Mouse (Mus musculus): Measurements from ENCODE around the gene Frmd4a.
A peak's percentile ranks its signal among the peaks of the same experiment; 100 is the strongest.

The Frmd4a gene

GRCm38 (mm10) chr2:4401597-4402581, 384.4 kb downstream of the Frmd4a start:
- no peak for TF ChIP-seq NANOG (IDR thresholded peaks at IDR 0.05; ENCODE audit: borderline replicate concordance, low read length)
- no peak for TF ChIP-seq POU5F1 (IDR thresholded peaks at IDR 0.05; ENCODE audit: borderline replicate concordance, low read length)
- TF ChIP-seq CTCF (conservative IDR thresholded peaks at IDR 0.05; ENCODE audit: low read length): no peak

GRCm38 (mm10) chr2:4406977-4407376, 389.5 kb downstream of the Frmd4a start:
- Histone ChIP-seq H3K9me3 (ENCODE audit: low read length) (no peaks in the 10 kb centered on the region), H3K4me3 (replicated peaks; ENCODE audit: low read length) (no peak overlapping the region), H3K36me3 (ENCODE audit: insufficient read depth, low read length) (no peaks in the 10 kb centered on the region), H3K4me1 (replicated peaks; ENCODE audit: low read depth, low read length) (peaks cover 22% of the 10 kb centered on the region), H3K27me3 (ENCODE audit: insufficient read depth, low read length) (peaks cover 69% of the 10 kb centered on the region)
- TF ChIP-seq NANOG (IDR thresholded peaks at IDR 0.05; ENCODE audit: borderline replicate concordance, low read length) (no peak), POU5F1 (IDR thresholded peaks at IDR 0.05; ENCODE audit: borderline replicate concordance, low read length) (no peak), CTCF (conservative IDR thresholded peaks at IDR 0.05; ENCODE audit: low read length) (no peak)

More at GRCm38 (mm10) chr2:4401597-4402581, 384.4 kb downstream of the Frmd4a start:
- H3K9me3 ChIP-seq (ENCODE audit: low read length): peaks cover 2% of the 10 kb centered on the region; the same call in 1 of the 2 replicates
- peaks cover 23% of the 10 kb centered on the region for H3K4me1 ChIP-seq (replicated peaks; ENCODE audit: low read depth, low read length)
- H3K27me3 ChIP-seq (ENCODE audit: insufficient read depth, low read length): peaks cover 88% of the 10 kb centered on the region
- no peaks in the 10 kb centered on the region for H3K36me3 ChIP-seq (ENCODE audit: insufficient read depth, low read length)
- peak overlapping the region; percentile 81 for H3K4me3 ChIP-seq (replicated peaks; ENCODE audit: low read length)

- Histone ChIP-seq H3K27me3 (ENCODE audit: insufficient read depth, low read length) (peaks cover 49% of the 10 kb centered on the region), H3K36me3 (ENCODE audit: insufficient read depth, low read length) (no peaks in the 10 kb centered on the region), H3K9me3 (ENCODE audit: low read length) (no peaks in the 10 kb centered on the region), H3K4me3 (replicated peaks; ENCODE audit: low read length) (no peak overlapping the region), H3K4me1 (replicated peaks; ENCODE audit: low read depth, low read length) (peaks cover 31% of the 10 kb centered on the region)
- no peak for TF ChIP-seq CTCF (conservative IDR thresholded peaks at IDR 0.05; ENCODE audit: low read length)
- TF ChIP-seq POU5F1 (IDR thresholded peaks at IDR 0.05; ENCODE audit: borderline replicate concordance, low read length): no peak
- no peak for TF ChIP-seq NANOG (IDR thresholded peaks at IDR 0.05; ENCODE audit: borderline replicate concordance, low read length)
Measured at GRCm38 (mm10) chr2:4409810-4410433, 392.4 kb downstream of the Frmd4a start.

GRCm38 (mm10) chr2:4412870-4413595, 395.5 kb downstream of the Frmd4a start:
- Histone ChIP-seq H3K9me3 (ENCODE audit: low read length) (no peaks in the 10 kb centered on the region), H3K4me1 (replicated peaks; ENCODE audit: low read depth, low read length) (peaks cover 31% of the 10 kb centered on the region), H3K4me3 (replicated peaks; ENCODE audit: low read length) (no peak overlapping the region), H3K27me3 (ENCODE audit: insufficient read depth, low read length) (peaks cover 39% of the 10 kb centered on the region), H3K36me3 (ENCODE audit: insufficient read depth, low read length) (no peaks in the 10 kb centered on the region)
- TF ChIP-seq NANOG (IDR thresholded peaks at IDR 0.05; ENCODE audit: borderline replicate concordance, low read length): peak; percentile 94
- no peak for TF ChIP-seq POU5F1 (IDR thresholded peaks at IDR 0.05; ENCODE audit: borderline replicate concordance, low read length)
- no peak for TF ChIP-seq CTCF (conservative IDR thresholded peaks at IDR 0.05; ENCODE audit: low read length)

GRCm38 (mm10) chr2:4413596-4414335, 396.2 kb downstream of the Frmd4a start:
- Histone ChIP-seq H3K4me3 (replicated peaks; ENCODE audit: low read length) (0 out of 2 replicates have a peak overlapping the region, but pooled peaks have one; percentile 11), H3K36me3 (ENCODE audit: insufficient read depth, low read length) (no peaks in the 10 kb centered on the region)

GRCm38 (mm10) chr2:4420679-4421312, 403.3 kb downstream of the Frmd4a start:
- H3K9me3 ChIP-seq (ENCODE audit: low read length): no peaks in the 10 kb centered on the region
- H3K36me3 ChIP-seq (ENCODE audit: insufficient read depth, low read length): no peaks in the 10 kb centered on the region
- no peak overlapping the region for H3K4me3 ChIP-seq (replicated peaks; ENCODE audit: low read length)
- TF ChIP-seq NANOG (IDR thresholded peaks at IDR 0.05; ENCODE audit: borderline replicate concordance, low read length) (peak; percentile 31; the same call in 1 of the 2 replicates), CTCF (conservative IDR thresholded peaks at IDR 0.05; ENCODE audit: low read length) (no peak), POU5F1 (IDR thresholded peaks at IDR 0.05; ENCODE audit: borderline replicate concordance, low read length) (peak; percentile 11; the same call in 1 of the 2 replicates)
- peaks cover 16% of the 10 kb centered on the region for H3K4me1 ChIP-seq (replicated peaks; ENCODE audit: low read depth, low read length)
- 0 out of 2 replicates have a peak, but pooled peaks cover 8% of the 10 kb centered on the region for H3K27me3 ChIP-seq (ENCODE audit: insufficient read depth, low read length)

More at GRCm38 (mm10) chr2:4413596-4414335, 396.2 kb downstream of the Frmd4a start:
- no peaks in the 10 kb centered on the region for H3K9me3 ChIP-seq (ENCODE audit: low read length)
- TF ChIP-seq POU5F1 (IDR thresholded peaks at IDR 0.05; ENCODE audit: borderline replicate concordance, low read length): no peak
- no peak for TF ChIP-seq NANOG (IDR thresholded peaks at IDR 0.05; ENCODE audit: borderline replicate concordance, low read length)
- no peak for TF ChIP-seq CTCF (conservative IDR thresholded peaks at IDR 0.05; ENCODE audit: low read length)
- H3K4me1 ChIP-seq (replicated peaks; ENCODE audit: low read depth, low read length): peaks cover 31% of the 10 kb centered on the region
- H3K27me3 ChIP-seq (ENCODE audit: insufficient read depth, low read length): peaks cover 36% of the 10 kb centered on the region

- no peak overlapping the region for H3K4me3 ChIP-seq (replicated peaks; ENCODE audit: low read length)
- H3K27me3 ChIP-seq (ENCODE audit: insufficient read depth, low read length): 0 out of 2 replicates have a peak, but pooled peaks cover 2% of the 10 kb centered on the region
- H3K36me3 ChIP-seq (ENCODE audit: insufficient read depth, low read length): no peaks in the 10 kb centered on the region
- H3K9me3 ChIP-seq (ENCODE audit: low read length): no peaks in the 10 kb centered on the region
- peaks cover 16% of the 10 kb centered on the region for H3K4me1 ChIP-seq (replicated peaks; ENCODE audit: low read depth, low read length)
- TF ChIP-seq POU5F1 (IDR thresholded peaks at IDR 0.05; ENCODE audit: borderline replicate concordance, low read length) (no peak), NANOG (IDR thresholded peaks at IDR 0.05; ENCODE audit: borderline replicate concordance, low read length) (no peak), CTCF (conservative IDR thresholded peaks at IDR 0.05; ENCODE audit: low read length) (no peak)
Measured at GRCm38 (mm10) chr2:4421757-4422156, 404.2 kb downstream of the Frmd4a start.
